Mouse (Mus musculus): ENCODE measurements around the gene Pdlim4.
A peak's percentile ranks its signal among the peaks of the same experiment; 100 is the strongest.

Gene Pdlim4

DNA sequence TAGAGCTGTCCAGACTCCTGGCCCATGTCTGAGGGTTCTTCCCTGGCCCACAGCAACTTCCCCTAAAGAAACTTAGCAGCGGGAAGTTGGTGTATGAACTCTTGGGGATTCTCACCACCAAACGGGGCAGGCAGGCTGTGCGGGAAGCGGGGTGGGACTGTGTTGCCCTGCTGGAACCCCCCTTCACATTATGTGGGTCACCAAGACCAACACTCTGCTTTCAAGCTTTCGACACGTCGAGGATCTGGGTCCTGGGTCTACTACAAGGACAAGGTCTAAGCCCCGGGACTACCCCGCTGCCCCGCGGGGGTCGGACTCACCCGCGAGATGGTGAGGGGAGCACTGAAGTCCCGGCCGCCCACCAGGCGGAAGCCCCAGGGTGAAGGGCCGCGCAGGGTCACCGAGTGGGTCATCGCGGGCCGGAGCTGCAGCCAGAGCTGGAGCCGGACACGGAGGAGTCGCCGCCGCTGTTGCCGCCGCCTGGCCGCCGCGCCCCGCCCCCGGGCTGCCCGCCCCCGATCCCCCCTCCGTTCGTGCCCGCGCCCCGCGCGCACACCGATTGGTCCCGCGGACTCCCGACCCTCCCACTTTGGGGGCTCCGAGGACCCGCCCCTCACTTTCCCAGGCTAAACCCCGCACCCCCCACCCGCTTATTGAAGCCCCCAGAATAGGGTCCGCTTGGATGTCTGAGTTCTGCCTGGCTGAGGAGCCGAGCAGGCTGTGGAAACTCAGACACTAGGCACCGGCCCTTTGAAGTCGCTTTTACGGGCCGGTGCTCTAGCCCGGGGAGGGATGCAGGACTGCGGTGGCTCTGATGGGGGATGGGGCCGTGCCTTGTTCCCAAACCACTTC lies at the start of gene Pdlim4:
Gene Pdlim4 (minus strand): TSS at position 495 of the 852 bp plus-strand sequence.
- DNase-seq: no peak

DNA sequence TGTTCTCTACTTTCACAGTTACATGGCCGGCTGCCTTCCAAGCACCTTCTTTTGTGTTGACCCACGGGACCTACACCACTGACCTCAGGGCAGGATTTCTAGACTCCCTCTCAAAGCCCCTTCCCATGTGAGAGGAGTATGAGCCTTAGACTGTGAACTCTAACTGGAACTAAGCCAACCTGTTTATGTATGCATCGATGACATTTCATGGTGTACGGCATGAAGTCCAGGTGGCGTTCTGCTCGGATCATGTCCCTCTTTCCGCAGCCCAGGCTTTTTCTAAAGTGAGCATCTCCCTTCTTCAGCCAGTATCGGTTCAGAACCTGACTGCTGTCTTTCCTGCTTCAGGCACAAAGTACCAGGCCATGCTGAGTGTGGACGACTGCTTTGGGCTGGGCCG lies 48.3 kb upstream of the Pdlim4 start:
- DNase-seq: no peak

DNA sequence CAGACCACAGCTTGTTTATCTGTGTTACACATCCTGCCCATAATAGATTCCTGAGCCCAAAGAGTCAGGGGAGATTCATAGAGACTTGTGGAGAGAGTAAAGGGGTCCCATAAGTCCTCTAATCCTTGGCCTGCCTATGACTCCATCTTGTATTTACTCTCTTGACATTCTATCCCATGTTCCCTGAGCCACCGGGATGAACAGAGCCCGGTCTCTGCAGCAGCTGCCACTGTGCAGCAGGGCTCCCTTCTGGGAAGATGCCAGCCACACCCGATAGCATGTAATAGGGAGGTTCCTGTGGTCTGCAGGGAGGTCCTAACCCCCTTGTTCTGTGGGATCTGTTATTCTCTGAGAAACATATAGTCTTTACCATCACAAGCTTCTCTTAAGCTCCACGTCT lies 47.6 kb upstream of the Pdlim4 start:
- no peak for DNase-seq

DNA sequence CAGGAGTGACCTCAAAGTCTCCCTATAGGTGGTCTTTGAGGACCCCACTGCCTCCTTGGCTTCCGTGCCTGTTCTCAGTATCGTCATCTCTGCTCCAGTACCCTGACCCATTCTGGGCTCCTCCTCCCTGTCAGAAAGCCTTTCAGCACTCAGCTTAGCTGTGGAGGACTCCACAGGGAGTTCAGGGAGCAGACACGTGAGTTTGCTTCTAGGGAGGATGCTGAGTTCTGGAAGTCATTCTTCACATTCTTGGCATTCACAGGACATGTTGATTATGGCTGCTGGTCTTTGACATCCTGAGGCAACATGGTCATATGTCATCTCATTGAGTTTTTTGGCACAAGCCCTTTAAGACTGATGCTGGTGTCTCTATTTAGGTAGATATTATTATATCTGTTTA lies 47.1 kb upstream of the Pdlim4 start:
- DNase-seq: no peak

DNA sequence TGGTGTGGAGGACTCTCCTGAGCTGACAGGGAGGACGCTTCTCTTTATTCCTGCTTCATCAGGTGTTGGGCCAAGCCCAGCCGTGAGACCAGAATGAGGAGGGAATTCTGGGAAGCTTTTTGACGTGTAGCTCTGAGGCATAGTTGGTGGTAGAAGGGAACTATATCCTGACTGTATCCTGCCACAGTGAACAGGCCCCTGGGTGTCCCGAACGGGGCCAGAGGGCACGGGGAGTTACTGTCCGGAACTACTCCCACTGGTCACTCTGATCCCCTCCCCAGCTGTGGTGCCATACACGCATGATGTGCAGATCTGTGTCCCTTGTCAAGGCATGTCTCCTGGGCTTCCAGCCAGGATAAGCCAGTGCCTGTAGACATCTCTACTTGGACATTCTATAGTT lies 46.5 kb upstream of the Pdlim4 start:
- no peak for DNase-seq

DNA sequence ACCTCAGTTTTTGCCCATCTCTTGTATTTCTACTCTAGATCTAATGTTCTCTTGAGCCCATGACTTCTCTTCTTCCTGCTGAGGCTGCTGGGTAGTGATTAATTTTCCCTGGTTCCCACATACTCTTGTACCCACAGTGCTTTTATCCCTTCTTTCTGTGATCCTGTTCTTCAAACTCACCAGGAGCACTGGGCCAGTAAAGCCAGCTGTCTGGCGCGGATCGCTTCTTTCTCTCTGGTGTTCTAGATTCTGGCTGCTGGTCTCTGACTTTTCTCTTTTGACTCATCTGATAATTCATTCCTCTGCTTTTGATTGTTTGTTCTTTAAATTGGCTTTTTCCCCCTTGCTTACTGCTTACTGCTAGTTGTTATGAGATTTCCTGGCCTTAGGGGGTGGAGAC lies 45.9 kb upstream of the Pdlim4 start:
- DNase-seq: no peak

DNA sequence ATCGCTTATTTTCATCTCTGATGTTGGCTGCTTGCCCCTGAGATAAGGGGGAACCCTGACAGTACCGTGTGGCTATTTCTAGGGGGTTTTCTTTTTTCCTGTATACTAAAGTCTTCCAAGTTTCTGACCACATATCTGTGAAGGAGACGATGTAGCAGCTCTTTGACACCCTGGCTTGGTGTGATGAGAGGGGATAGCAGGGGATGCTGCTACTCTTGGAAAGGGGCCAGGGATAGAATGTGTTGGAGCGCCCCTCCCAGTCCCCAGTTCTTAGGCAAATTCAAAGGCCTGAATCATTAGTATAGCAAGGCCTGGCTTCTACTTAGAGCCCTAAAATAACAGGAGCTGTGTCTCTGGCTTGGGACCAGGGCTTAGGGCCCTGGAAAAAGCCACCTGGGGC lies 44.5 kb upstream of the Pdlim4 start:
- no peak for DNase-seq

DNA sequence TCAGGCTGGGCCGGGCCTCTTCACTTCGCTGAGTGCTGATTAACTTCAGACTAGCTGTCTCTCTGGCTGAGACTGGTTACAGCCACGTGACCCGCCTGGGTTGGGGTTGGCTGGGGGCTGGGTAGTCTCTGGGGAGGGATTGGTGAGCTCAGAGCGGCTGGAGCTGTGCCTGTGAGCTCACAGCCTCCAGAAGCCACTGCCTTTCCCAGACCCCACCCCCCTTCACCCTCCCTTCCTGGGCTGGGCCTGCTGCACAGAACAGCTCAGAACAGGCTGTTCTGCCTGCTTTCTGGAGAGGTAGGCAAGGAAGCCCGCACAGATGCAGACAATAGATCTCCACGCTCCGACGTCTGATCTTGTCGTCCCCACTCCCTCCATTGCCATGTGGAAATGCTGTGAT lies 44.1 kb upstream of the Pdlim4 start:
- DNase-seq: peak; percentile 79

DNA sequence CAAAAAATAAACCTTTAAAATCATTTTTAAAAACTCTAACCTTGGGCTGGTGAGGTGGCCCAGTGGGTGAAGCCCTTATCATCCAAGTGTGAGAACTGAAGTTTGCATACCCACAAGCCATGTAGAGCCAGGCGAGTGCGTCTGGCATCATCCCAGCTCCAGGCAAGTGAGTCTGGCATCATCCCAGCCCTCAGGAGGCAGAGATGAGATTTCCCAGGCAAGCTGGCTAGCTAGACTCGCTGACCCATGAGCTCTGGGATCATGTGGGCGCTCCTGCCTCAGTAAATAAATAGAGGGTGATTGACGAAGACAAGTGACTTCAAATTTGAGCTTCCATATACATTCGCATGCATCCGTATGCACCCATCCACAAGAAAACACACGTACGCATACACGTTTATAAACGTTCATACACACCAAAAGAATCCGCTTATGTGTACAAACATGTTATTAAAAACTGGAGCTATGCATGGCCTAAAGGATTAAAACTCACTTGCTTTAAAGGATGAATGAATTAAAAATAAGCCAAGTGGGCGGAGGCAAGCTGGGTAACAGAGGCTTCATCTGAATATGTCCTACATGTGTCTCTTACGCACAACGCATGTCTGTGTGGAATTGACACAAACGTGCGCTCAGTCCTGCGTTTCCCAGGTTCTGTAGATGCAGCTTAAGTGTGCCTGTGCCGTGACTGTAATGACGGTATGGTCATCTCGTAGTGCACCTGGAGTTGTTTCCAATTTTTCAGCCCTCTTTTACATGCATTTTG lies 43.3 kb upstream of the Pdlim4 start:
- peak; percentile 45 for DNase-seq

DNA sequence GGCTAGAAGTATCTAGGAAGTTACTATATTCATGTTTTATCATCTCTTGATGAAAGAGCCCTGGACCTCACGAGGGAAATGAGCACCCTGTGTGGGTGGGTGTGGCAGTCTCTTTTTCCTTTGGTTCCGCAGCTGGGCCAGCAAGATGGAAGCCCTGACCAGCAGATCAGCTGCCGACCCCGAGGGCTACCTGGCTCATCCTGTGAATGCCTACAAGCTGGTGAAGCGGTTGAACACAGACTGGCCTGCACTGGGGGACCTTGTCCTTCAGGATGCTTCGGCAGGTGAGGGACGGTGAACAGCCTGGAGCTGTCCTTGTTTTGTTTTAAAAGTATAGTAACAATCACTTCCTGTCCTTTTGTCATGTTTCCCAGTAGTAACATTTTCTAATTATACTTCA lies 42.5 kb upstream of the Pdlim4 start:
- DNase-seq: no peak

DNA sequence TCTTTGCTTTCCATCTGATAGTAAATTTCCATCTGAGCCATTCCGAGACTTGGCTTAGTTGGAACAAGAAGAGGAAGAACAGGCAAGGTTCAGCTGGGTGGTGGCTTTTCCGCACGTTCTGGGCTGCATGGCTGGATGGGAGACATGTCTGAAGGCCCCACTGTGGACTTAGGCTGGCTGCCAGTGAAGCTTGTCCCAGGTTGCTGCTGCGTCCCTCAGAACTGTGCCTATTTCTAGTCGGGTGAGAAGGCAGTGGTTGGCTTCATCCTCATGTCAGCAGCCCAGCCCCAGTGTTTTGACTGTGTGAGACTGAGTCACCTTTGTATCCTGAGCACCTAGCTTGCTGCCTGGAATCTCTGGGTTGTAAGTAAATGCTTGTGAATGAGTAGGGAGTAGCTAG lies 40.1 kb upstream of the Pdlim4 start:
- DNase-seq: no peak

DNA sequence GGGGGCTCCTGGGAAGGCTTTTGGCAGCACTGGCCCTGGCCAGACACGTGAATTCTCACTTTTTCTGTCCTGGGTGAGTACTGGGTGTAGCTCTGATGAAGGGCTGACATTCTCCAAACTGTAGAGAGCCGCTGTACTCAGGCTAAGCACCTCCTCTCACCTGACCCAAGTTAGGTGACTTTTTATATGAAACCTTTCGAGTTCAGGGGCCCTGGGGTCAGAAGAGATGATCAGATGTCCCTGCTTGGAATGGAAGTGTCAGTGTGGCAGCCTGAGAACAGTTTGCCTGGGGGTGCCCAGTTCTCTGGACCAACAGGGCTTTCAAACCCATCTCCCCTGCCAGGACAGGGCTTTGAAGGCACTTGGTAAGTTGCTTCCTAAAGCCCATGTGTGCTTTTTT lies 39.3 kb upstream of the Pdlim4 start:
- DNase-seq: no peak

DNA sequence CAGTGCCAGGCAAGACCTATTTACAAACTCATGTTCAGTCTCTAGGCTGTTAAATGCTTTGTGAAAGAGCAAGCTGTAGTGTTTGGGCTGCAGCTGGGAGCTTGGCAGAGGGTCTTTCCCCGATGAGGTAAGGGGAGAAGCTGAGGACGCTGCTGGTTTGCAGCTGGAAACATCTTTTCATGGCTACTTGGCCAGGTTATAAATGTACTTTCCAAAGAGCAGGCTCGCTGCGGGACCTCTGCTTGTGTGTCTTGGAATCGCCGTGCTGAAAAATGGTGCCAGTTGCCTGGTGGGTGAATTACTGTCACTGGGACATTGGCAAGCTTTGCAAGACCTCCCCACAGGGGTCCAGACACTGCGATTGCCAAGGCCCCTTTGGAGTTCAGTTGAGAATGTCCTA lies 38.4 kb upstream of the Pdlim4 start:
- no peak for DNase-seq

DNA sequence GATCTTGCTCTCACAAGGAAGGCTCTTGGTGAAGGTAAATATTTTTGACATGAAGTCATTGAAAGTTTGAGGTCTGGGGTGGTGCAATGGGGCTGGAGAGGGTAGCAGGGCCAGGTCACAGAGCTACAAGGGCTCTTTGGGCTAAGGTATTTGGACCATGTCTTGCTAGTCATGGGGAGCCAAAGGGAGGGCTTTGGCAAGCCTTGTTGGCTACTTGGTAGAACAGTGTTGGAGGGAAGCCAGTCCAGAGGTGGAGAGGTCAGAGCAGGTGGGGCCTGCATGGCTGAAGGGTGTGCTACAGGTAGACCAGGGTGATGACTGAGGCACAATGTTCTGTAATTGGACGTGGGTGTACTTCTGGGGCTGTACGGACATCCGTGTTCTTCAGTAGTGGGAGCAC lies 37.9 kb upstream of the Pdlim4 start:
- DNase-seq: no peak

DNA sequence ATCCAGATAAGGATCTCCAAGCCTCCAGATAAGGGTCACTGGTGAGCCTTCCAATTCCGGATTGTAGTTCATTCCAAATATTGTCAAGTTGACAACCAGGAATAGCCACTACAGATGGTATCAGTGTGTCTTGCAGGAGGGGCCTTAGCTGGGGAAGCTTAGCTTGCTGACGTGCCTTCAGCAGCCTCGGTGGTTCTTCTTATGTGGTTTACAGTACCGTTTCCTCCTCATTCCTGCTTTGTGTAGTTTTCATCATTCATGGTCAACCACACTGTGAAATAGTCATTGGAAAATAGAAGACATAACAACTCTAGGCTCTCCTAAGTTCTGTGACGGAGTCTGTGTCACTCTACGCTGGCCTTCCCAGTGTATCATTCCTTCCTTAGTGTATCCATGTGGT lies 36.2 kb upstream of the Pdlim4 start:
- DNase-seq: no peak

DNA sequence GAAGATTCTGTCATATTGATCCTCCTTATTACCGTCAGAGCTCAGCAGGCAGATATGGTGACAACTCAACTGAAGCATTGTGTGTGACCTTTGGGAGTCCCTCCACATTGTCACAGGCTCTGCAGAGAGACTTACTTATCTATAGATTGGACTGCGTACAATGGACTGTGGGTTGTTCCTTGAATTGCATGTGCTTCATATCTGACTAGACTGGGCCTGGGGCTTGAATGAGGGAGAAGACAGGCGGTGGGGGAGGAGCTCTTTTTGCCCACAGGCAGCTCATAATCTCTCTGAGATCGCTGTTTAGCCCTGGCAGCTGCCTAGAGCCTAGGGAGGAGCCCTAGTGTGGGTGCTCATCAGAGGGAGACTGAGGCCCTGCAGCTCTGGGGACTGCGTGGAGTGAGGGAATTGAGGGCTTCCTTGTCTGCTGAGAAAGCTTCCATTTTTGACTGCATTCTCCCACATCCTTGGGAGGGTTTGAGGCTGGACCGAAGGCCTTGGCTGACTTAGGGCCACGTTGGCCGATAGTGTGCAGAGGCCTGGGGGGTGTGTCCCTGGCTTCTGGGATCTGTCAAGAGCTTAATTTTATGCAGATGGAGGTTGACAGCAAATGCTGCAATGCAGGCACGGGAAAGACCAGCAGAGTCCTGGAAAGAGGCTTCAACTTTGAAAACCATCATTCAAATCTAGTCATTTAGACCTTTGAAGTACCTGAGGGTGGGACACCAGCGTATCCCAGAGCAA lies 34.1 kb upstream of the Pdlim4 start:
- no peak for DNase-seq

DNA sequence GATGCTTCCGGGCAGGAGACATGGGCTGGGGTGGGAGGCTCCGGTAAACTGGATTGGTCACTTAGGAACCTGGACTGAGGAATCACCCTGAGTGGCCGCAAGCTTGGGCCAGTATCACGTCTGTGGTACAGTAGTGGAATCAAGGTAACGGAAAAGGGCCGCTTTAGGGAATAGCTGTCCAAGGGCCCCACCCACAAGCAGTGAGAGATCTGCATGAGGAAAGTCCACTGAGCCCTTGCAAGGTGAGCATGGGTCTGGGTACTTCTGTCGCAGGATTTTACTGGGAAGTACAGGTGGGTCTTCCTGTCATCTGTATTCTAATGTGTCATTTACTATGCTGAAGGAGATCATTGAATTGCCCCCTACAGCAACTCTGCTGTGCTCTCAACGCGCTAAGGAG lies 32.9 kb upstream of the Pdlim4 start:
- DNase-seq: no peak

DNA sequence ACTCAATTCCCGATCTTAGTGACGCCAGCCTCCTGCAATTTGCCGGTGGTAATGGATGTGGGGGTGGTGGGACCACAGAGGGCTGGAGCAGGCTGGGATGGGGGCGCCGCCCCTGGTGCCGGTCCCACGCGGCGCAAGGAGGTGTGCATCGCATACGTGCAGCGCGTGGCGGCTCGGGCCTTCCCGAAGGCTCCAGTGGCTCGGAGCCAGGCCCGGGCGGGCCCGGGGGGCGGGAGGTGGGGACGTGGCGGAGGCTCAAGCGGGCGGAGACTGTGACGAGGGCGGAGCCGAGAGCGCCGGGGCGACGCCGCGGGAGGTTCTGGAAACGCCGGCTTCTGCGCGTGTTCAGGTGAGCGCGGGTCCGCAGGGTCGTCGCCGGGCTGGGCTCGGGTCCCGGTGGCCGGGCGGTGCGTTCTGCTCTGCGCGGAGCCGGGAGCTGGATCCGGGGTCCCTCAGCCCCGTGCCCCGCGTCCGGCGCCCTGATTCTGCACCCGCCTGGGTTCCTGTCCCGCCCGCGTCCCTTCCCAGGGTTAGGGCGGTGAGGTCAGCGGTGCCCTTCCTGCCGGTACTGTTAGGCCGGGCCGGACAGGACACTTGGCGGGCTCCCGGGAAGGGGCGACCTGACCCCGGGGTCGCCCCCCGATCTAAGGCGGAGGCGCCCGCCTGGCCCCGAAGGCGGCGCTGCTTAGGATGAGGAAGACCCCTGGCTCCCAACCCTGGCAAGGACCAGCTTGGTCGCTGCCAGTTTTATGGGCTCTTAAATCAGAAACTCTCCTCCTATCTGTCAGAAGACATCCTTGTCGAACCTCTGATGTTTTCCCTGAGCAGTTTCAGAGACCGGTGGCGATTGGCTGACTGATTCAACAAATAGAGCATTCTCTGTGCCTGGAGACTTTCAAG lies 32.1 kb upstream of the Pdlim4 start:
- DNase-seq: peak; percentile 73

DNA sequence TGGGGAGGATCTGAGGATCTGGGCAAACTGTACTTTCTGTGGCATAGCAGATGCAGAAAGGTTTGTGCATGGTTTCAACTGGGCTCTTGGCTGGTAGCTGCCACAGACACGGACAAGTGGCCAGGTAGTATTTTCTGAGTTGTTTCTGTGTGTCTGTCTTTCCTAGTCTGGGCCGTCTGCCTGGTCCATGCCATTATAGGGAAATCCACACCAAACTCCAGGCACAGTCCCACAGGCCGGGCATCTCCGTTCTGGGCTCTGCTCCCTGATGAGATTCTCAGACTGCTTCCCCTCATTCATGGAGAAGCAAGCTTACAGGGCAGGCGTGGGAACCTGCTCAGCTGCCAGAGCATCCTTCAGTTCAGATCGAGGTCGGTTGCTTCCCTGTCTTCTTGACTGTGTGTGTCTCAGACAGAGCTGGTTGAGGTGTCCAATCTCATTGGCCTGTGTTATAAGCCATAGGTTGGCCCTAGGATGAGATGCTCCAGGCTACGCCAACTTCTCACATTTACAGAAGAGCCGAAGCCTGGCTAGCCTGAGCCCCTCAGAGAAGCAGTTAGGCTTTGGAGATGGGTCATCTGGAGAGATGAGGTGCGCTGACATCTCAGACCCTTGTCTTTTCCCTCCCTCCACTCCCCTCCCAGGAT lies 31.4 kb upstream of the Pdlim4 start, which contains the start of gene P4ha2:
Gene P4ha2 (plus strand): TSS at position 51 of the 647 bp plus-strand sequence.
- DNase-seq: no peak

DNA sequence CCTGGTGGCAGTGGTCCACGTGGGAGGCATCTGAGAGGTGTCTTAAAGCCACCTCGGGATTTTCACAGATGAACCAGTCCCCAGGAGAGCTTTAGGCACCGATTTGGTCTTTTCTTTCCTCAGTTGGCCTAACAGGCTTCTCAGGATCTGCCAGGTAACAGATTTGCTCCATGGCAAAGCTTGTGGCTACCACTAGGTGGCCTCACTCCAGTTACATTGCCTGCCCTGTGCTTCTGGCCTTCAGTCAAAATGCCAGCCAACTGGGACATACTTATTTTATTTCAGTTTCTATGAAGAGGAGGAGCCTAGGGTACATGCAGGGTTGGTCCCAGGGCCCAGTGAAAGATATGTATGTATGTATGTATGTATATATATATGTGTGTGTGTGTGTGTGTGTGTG lies 24.2 kb upstream of the Pdlim4 start:
- DNase-seq: no peak

DNA sequence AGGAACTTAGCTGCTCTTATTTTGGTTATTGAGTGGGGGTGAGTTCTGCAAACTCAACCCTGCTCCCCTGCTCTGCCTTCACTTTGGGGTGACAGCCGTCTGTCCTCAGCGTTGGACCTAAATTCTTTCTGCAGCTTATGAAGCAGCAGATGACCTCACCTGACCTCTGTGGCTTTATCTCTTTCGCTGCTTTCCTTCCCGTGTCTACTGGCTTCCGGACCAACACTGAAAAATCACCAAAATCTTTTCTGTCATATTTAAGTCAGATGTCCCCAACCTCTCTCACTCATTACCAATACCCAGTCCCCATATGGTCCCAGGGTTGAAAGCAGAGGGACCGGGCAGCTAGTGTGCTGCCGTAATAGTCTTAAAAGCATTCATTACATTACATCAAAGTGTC lies 23.4 kb upstream of the Pdlim4 start:
- no peak for DNase-seq

DNA sequence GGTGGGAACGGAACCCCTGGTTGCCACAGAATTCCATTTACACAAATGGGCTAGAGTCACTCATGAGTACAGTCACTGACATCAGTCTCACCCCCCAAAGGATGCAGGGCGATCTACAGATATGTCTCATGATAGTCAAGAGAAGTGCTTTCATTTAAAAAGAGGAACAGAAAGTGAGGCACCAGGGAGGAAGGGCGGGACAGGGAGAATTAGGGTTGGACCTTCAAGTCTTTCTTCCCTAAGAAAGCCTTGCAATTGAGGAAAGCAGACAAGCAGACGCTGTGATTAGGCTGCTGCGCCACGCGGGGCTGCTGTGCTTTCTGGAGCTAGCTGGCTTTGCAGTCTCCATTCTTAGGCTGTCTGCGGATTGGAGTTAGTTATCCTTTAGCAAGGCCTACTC lies 22.9 kb upstream of the Pdlim4 start:
- DNase-seq: peak; percentile 36

All from right cerebral cortex, postnatal 14 days (tissue).